Mouse (Mus musculus): Measurements from ENCODE around the gene C1qtnf12.

C1qtnf12 gene

DNA sequence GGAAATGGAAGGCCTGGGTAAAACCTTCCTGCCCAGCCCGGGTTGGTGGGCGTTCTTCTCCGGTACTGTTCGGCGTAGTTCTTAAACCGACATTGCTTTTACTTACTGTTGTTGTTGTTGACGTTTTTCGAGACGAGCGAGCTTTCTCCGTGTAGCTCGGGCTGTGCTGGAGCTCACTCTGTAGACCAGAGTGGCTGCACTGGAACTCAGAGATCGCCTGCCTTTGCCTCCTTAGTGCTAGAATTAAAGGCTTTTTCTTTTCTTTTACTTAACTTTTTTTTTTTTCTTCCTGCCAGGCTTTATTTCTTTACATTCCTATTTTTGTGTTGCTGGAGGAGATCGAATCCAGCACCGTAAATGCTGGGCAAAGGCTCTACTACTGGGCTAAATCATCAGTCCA, 31.5 kb downstream of the C1qtnf12 start:
- DNase-seq (ENCODE audit: low read depth, low spot score) = no peak

DNA sequence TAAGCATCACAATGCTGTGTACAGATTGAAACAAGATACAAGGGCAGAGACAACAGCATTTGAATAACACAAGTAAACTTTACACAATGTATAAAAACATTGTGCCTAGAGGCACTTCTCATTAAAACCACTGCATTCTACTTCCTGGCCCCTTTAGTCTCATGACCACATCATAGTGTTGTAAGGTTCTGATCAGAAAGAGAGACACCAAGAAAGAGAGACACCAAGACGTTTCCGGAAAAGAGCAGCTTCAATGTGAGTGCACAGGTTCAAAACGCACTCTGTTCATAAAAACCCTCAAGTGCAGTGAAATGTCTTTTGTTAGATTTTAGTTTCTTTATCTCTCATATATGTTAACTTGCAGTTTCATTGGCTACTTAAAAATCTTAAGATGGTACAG, 42.0 kb downstream of the C1qtnf12 start:
- DNase-seq (ENCODE audit: low read depth, low spot score) = no peak

- no peak for DNase-seq (ENCODE audit: low read depth, low spot score)
Measured at GRCm38 (mm10) chr4:156008369-156008768, 46.3 kb downstream of the C1qtnf12 start.

DNA sequence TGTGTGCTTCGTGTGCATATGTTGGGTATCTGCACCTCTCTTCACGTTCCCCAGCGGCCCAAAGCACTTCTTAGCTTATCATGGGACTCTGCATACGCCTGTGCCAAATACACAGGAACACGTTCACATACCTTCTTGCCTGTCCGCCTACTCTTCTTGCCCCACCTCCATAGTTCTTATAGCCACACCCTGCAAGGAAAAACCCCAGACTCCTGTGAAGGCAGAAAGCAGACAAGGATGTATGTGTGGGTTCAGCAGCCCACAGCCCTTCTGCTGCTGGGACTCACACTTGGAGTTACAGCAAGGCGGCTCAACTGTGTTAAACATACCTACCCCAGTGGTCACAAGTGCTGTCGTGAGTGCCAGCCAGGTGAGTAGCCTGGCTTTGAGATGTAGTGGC, 51.5 kb downstream of the C1qtnf12 start, which contains the start of gene Tnfrsf4:
TSS of gene Tnfrsf4 (plus strand) at position 207 of the 400 bp plus-strand sequence.
- no peak for DNase-seq (ENCODE audit: low read depth, low spot score)

DNA sequence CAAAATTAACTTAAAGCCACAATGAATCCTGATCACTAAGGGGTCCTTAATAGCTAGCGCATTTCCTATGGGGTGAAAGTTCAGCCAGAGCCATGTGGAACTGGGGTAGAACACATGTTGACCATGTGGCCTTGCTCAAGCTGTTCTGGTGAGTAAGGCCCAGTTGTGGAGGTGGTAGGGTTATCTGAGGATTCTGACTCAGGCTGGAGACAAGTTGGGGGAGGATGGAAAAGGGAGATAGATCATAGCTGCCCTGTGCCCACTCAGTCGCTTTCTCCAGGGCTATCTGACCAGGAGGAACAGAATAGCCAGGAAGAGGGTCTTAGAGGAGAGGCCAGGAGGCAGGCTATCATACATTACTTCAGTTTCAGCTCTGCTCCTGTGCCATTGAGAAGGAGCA, 52.3 kb downstream of the C1qtnf12 start:
- no peak for DNase-seq (ENCODE audit: low read depth, low spot score)

Measured in forelimb bud, embryonic 11.5 days (tissue).